Mouse (Mus musculus): ENCODE data around the gene Gm2244. TPM values are rescaled to one million over a fixed set of nuclear protein-coding genes. Genes with fewer than 3 reads are reported as not detected.
A peak's percentile ranks its signal among the peaks of the same experiment; 100 is the strongest.
"Not testable (repeated sequence)": the region's sequence is repeated elsewhere in the genome, so short reads cannot be mapped to it uniquely, and the experiment has no call there.

The Gm2244 gene
- polyA plus RNA-seq (2015; fragmentation: Nextera tagmentation; extraction: Ambion mirVana), result not detected in 2 replicates

DNA sequence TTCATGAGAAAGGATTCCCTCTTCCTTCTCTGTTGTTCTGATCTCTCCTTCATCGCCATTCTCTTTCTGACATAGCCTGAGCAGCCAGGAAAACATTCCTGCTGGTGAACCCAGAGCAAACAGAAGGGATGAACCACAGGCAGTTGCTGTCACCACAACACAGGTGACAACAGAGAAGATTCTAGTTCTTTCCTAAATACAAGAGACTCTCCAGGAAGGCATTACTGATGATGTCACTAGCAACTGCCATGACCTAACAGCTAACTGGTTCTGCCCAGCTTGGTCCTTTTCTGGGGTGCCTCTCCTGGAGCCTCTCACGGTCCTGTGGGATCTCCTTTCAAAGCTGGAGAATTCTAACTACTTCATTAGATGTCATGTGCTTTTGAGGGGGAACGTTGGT, at the start of gene Gm2244:
Gene Gm2244, minus strand, starts transcription at position 101 of the 400 bp plus-strand sequence.
- H3K36me3 ChIP-seq (ENCODE audit: insufficient read depth, low read length); H3K9ac ChIP-seq (replicated peaks; ENCODE audit: low read depth); H3K4me2 ChIP-seq (replicated peaks; ENCODE audit: low read depth, low read length); H3K4me1 ChIP-seq (ENCODE audit: insufficient read depth, low read depth, low read length); H3K9me3 ChIP-seq (ENCODE audit: low read length); H3K27me3 ChIP-seq (replicated peaks; ENCODE audit: insufficient read depth, low read length); DNase-seq (ENCODE audit: low spot score); H3K27ac ChIP-seq (ENCODE audit: low read length); H3K4me3 ChIP-seq (ENCODE audit: low read depth, low read length); ATAC-seq: not testable (repeated sequence)
- 100% methylated on average over 1 of the region's 3 CpGs for WGBS

DNA sequence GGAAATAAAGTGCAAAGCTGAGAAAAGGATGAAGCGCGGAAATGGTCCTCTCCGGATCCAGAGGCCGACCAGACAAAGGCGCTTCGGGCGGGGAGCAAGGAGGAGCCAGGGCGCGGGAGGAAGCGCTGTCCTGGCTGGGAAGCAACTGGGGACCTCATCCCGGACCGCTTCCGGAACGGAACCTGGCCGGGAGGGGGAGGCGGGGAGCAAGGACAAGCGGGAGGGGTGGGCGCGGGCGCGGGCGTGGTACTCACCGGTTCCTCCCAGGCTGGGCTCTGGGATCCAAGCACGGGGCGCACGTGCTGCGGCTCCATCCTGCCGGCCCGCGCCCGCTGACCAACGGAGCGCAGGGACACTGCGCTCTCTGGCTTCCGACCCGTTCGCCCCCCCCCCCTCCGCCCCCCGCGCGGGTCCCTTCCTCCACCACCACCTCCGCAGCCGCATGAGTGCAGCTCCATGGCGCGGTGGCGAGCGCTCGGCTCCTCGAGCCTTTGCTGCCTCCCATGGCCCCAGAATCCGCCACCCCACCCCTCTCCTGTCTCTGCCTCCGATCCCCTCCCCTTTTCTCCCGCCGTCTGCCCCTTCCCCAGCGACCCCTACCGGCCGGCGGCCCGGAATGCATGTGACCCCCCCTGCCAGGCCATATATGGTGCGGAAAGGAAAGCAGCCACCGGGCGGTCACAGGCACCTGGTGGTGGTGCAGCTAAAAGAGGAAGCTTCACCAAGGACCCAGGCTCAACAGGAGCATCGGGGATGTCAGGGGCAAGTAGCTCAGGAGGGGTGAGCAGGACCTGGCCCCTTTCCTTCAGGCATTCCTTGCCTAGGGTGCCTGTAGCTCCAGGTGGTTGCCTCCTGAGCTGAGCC, 35.3 kb upstream of the Gm2244 start, which contains the start of gene Gm2237:
Gene Gm2237, minus strand, starts transcription at position 332 of the 864 bp plus-strand sequence.
- peak; percentile 13 for DNase-seq (ENCODE audit: low spot score)
- not testable (repeated sequence) for H3K27ac ChIP-seq (ENCODE audit: low read length); H3K9me3 ChIP-seq (ENCODE audit: low read length); H3K36me3 ChIP-seq (ENCODE audit: insufficient read depth, low read length); H3K27me3 ChIP-seq (replicated peaks; ENCODE audit: insufficient read depth, low read length); H3K4me1 ChIP-seq (ENCODE audit: insufficient read depth, low read depth, low read length); ATAC-seq; H3K9ac ChIP-seq (replicated peaks; ENCODE audit: low read depth)
- Histone ChIP-seq H3K4me3 (ENCODE audit: low read depth, low read length) (peak within 1 kb of the TSS; percentile 26), H3K4me2 (replicated peaks; ENCODE audit: low read depth, low read length) (peak within 1 kb of the TSS; percentile 50)
- WGBS, result 0% methylated on average over 4 of the region's 62 CpGs

Other genes with a start within 250 kb of the Gm2244 start
- 2.7 and 3.0 TPM in 2 replicates for gene Gm21738, start 131.0 kb downstream of the Gm2244 start, polyA plus RNA-seq (2015; fragmentation: Nextera tagmentation; extraction: Ambion mirVana)
- gene Gm2237, start 35.2 kb upstream of the Gm2244 start, polyA plus RNA-seq (2015; fragmentation: Nextera tagmentation; extraction: Ambion mirVana), result 0.68 and 0.76 TPM in 2 replicates
- gene Gm5458, start 52.6 kb upstream of the Gm2244 start, polyA plus RNA-seq (2015; fragmentation: Nextera tagmentation; extraction: Ambion mirVana), result not detected in 2 replicates
- 39.0 and 40.4 TPM in 2 replicates for gene Nid2, start 201.3 kb upstream of the Gm2244 start, polyA plus RNA-seq (2015; fragmentation: Nextera tagmentation; extraction: Ambion mirVana)

All from lung, postnatal 0 days (tissue).